Mouse (Mus musculus) liver, embryonic 16.5 days (tissue): ENCODE measurements around the gene Afap1l2. TPM values are rescaled to one million over a fixed set of nuclear protein-coding genes. Genes with fewer than 3 reads are reported as not detected.

ENCODE experiments used
- ATAC-seq: fragments of 200-750 bp; cut with Nextera tagmentation; 2 replicates; pipeline ENCODE4 v1.8.0; 2017; ENCODE audit warnings: low read depth, mild to moderate bottlenecking, moderate number of reproducible peaks, moderate library complexity
- H3K27ac ChIP-seq: fragments of 300-500 bp; sonication (generic); 2 replicates; pipeline ENCODE4 v1.5.1; 2014; ENCODE audit warnings: mild to moderate bottlenecking, low read length
- H3K27me3 ChIP-seq: fragments of 300-500 bp; sonication (generic); 2 replicates; pipeline ENCODE4 v1.6.1; 2014; ENCODE audit warnings: low read depth, low read length, mixed read lengths; ENCODE audit not compliant: control insufficient read depth, insufficient read depth
- H3K36me3 ChIP-seq: fragments of 300-500 bp; sonication (generic); 2 replicates; pipeline ENCODE4 v1.6.1; 2014; ENCODE audit warnings: mild to moderate bottlenecking; ENCODE audit not compliant: control insufficient read depth, insufficient read depth
- H3K4me1 ChIP-seq: fragments of 300-500 bp; sonication (generic); 2 replicates; pipeline ENCODE4 v1.6.1; 2014; ENCODE audit warnings: low read depth, low read length, mixed read lengths; ENCODE audit not compliant: control insufficient read depth
- H3K4me2 ChIP-seq: fragments of 300-500 bp; sonication (generic); 2 replicates; pipeline ENCODE4 v1.6.1; 2014; ENCODE audit warnings: low read depth, low read length, mixed read lengths
- H3K4me3 ChIP-seq: fragments of 300-500 bp; sonication (generic); 2 replicates; pipeline ENCODE4 v1.5.1; 2014; ENCODE audit warnings: low read depth, mild to moderate bottlenecking, low read length
- H3K9ac ChIP-seq: fragments of 300-500 bp; sonication (generic); 2 replicates; pipeline ENCODE4 v1.6.1; 2014; ENCODE audit warnings: low read depth, low read length
- H3K9me3 ChIP-seq: fragments of 300-500 bp; sonication (generic); replicated peaks from 2 replicates; pipeline ENCODE4 v1.6.1; 2016; ENCODE audit warnings: low read length; ENCODE audit not compliant: control insufficient read depth
- WGBS: fragments of 180-500 bp; shearing (Covaris S2); extraction: QIAGEN DNeasy Blood & Tissue Kit; methylation state at CpG from one replicate; pipeline ENCODE4 v1.1.7; 2014; ENCODE audit not compliant: insufficient replicate concordance; 5-methylcytosine and 5-hydroxymethylcytosine counted together
- polyA plus RNA-seq: library from polyadenylated mRNA; unstranded; fragments of >200 nt; fragmentation: Nextera tagmentation; extraction: Ambion mirVana; gene quantifications from 2 replicates; pipeline ENCODE4 v1.2.1, GENCODE M21; 2015

Afap1l2 gene
- polyA plus RNA-seq, 1 experiment from 2014 or later, result 1.4 TPM

GRCm38 (mm10) chr19:57036860-57037259 is 28.8 kb upstream of the Afap1l2 start:
- WGBS, result 67% methylated on average over 15 of the region's 15 CpGs
- H3K4me2 ChIP-seq, result no peak overlapping the region
- no peaks in the 10 kb centered on the region for H3K36me3 ChIP-seq
- H3K4me3 ChIP-seq, result no peak overlapping the region
- no peaks in the 10 kb centered on the region for H3K27me3 ChIP-seq
- no peak for ATAC-seq
- no peaks in the 10 kb centered on the region for H3K9me3 ChIP-seq
- H3K4me1 ChIP-seq, result no peaks in the 10 kb centered on the region
- H3K27ac ChIP-seq, result no peak overlapping the region
- no peak overlapping the region for H3K9ac ChIP-seq

- WGBS, result 42% methylated on average over 4 of the region's 4 CpGs
- H3K4me2 ChIP-seq, result no peak overlapping the region
- no peak overlapping the region for H3K27ac ChIP-seq
- H3K36me3 ChIP-seq, result no peaks in the 10 kb centered on the region
- no peaks in the 10 kb centered on the region for H3K27me3 ChIP-seq
- no peak overlapping the region for H3K4me3 ChIP-seq
- H3K9me3 ChIP-seq, result no peaks in the 10 kb centered on the region
- ATAC-seq, result no peak
- H3K4me1 ChIP-seq, result no peaks in the 10 kb centered on the region
- H3K9ac ChIP-seq, result no peak overlapping the region
These were observed 23.6 kb upstream of the Afap1l2 start for GRCm38 (mm10) chr19:57031582-57031981.

- Histone ChIP-seq H3K4me1 (no peaks in the 10 kb centered on the region), H3K9ac (no peak overlapping the region), H3K9me3 (no peaks in the 10 kb centered on the region), H3K36me3 (no peaks in the 10 kb centered on the region), H3K27me3 (no peaks in the 10 kb centered on the region), H3K4me2 (no peak overlapping the region), H3K4me3 (no peak overlapping the region), H3K27ac (no peak overlapping the region)
- no peak for ATAC-seq
- 48% methylated on average over 6 of the region's 6 CpGs for WGBS
These were observed 21.4 kb upstream of the Afap1l2 start for GRCm38 (mm10) chr19:57029461-57029860.

GRCm38 (mm10) chr19:57028327-57029179 is 20.5 kb upstream of the Afap1l2 start:
- ATAC-seq, result no peak
- Histone ChIP-seq H3K36me3 (no peaks in the 10 kb centered on the region), H3K4me2 (no peak overlapping the region), H3K9ac (no peak overlapping the region), H3K4me3 (no peak overlapping the region), H3K27ac (no peak overlapping the region), H3K4me1 (no peaks in the 10 kb centered on the region), H3K9me3 (no peaks in the 10 kb centered on the region), H3K27me3 (no peaks in the 10 kb centered on the region)
- whole genome bisulfite sequencing, result 29% methylated on average over 8 of the region's 8 CpGs

GRCm38 (mm10) chr19:57026501-57026900 is 18.5 kb upstream of the Afap1l2 start:
- no peak overlapping the region for H3K4me2 ChIP-seq
- H3K9ac ChIP-seq, result no peak overlapping the region
- no peaks in the 10 kb centered on the region for H3K36me3 ChIP-seq
- no peaks in the 10 kb centered on the region for H3K9me3 ChIP-seq
- no peak overlapping the region for H3K27ac ChIP-seq
- no peak overlapping the region for H3K4me3 ChIP-seq
- no peaks in the 10 kb centered on the region for H3K27me3 ChIP-seq
- no peaks in the 10 kb centered on the region for H3K4me1 ChIP-seq
- no peak for ATAC-seq
- WGBS, result 48% methylated on average over 4 of the region's 4 CpGs

- H3K36me3 ChIP-seq, result no peaks in the 10 kb centered on the region
- no peak overlapping the region for H3K4me3 ChIP-seq
- no peak overlapping the region for H3K9ac ChIP-seq
- no peak for ATAC-seq
- H3K27ac ChIP-seq, result no peak overlapping the region
- no peak overlapping the region for H3K4me2 ChIP-seq
- no peaks in the 10 kb centered on the region for H3K27me3 ChIP-seq
- no peaks in the 10 kb centered on the region for H3K9me3 ChIP-seq
- WGBS, result 50% methylated on average over 8 of the region's 8 CpGs
- H3K4me1 ChIP-seq, result no peaks in the 10 kb centered on the region
These were observed 9.8 kb upstream of the Afap1l2 start for GRCm38 (mm10) chr19:57017785-57018179.

GRCm38 (mm10) chr19:57016995-57017784 is 9.2 kb upstream of the Afap1l2 start:
- no peaks in the 10 kb centered on the region for H3K4me1 ChIP-seq
- H3K27ac ChIP-seq, result no peak overlapping the region
- no peaks in the 10 kb centered on the region for H3K9me3 ChIP-seq
- ATAC-seq, result no peak
- 18% methylated on average over 15 of the region's 15 CpGs for WGBS
- no peaks in the 10 kb centered on the region for H3K36me3 ChIP-seq
- H3K4me2 ChIP-seq, result no peak overlapping the region
- no peak overlapping the region for H3K9ac ChIP-seq
- no peak overlapping the region for H3K4me3 ChIP-seq
- H3K27me3 ChIP-seq, result no peaks in the 10 kb centered on the region

GRCm38 (mm10) chr19:57014808-57015207 is 6.8 kb upstream of the Afap1l2 start:
- Histone ChIP-seq H3K9me3 (no peaks in the 10 kb centered on the region), H3K4me3 (no peak overlapping the region), H3K27ac (no peak overlapping the region), H3K4me2 (no peak overlapping the region), H3K36me3 (no peaks in the 10 kb centered on the region), H3K9ac (no peak overlapping the region), H3K4me1 (no peaks in the 10 kb centered on the region), H3K27me3 (no peaks in the 10 kb centered on the region)
- 59% methylated on average over 3 of the region's 3 CpGs for WGBS
- no peak for ATAC-seq

- Histone ChIP-seq H3K36me3 (no peaks in the 10 kb centered on the region), H3K9ac (no peak overlapping the region), H3K9me3 (no peaks in the 10 kb centered on the region), H3K4me3 (no peak overlapping the region), H3K4me1 (no peaks in the 10 kb centered on the region), H3K4me2 (no peak overlapping the region), H3K27ac (no peak overlapping the region), H3K27me3 (peaks cover 4% of the 10 kb centered on the region)
- WGBS, result 61% methylated on average over 6 of the region's 6 CpGs
- ATAC-seq, result no peak
These were observed 5.2 kb upstream of the Afap1l2 start for GRCm38 (mm10) chr19:57013271-57013677.
